Mouse (Mus musculus) neural tube, embryonic 11.5 days (tissue): ENCODE results near the gene Specc1l. TPM values are rescaled to one million over a fixed set of nuclear protein-coding genes. Genes with fewer than 3 reads are reported as not detected.

Experiments used
- ATAC-seq: fragments of 200-750 bp; cut with Nextera tagmentation; 2 replicates; pipeline ENCODE4 v1.8.0; 2017; ENCODE audit warnings: moderate number of reproducible peaks, mild to moderate bottlenecking, moderate TSS enrichment, moderate library complexity; ENCODE audit not compliant: insufficient read depth, low FRiP score, low TSS enrichment
- DNase-seq: peaks from one replicate; pipeline ENCODE4 v3.0.0-alpha.2; 2015; ENCODE audit warnings: low spot score
- H3K27ac ChIP-seq: fragments of 300-500 bp; sonication (generic); 2 replicates; pipeline ENCODE4 v1.5.1; 2014; ENCODE audit warnings: low read depth, mild to moderate bottlenecking, low read length
- H3K27me3 ChIP-seq: fragments of 300-500 bp; sonication (generic); 2 replicates; pipeline ENCODE4 v1.6.1; 2014; ENCODE audit warnings: mild to moderate bottlenecking, low read length, mixed read lengths; ENCODE audit not compliant: control insufficient read depth, insufficient read depth
- H3K36me3 ChIP-seq: fragments of 300-500 bp; sonication (generic); 2 replicates; pipeline ENCODE4 v1.6.1; 2014; ENCODE audit warnings: mild to moderate bottlenecking, low read length, moderate library complexity, mixed read lengths; ENCODE audit not compliant: control insufficient read depth, insufficient read depth
- H3K4me1 ChIP-seq: fragments of 300-500 bp; sonication (generic); 2 replicates; pipeline ENCODE4 v1.6.1; 2014; ENCODE audit warnings: low read length, mixed read lengths; ENCODE audit not compliant: control insufficient read depth, insufficient read depth
- H3K4me2 ChIP-seq: fragments of 300-500 bp; sonication (generic); 2 replicates; pipeline ENCODE4 v1.6.1; 2014; ENCODE audit warnings: low read depth, mild to moderate bottlenecking, moderate library complexity
- H3K4me3 ChIP-seq: fragments of 300-500 bp; sonication (generic); 2 replicates; pipeline ENCODE4 v1.5.1; 2014; ENCODE audit warnings: low read depth, low read length
- H3K9ac ChIP-seq: fragments of 300-500 bp; sonication (generic); 2 replicates; pipeline ENCODE4 v1.6.1; 2014; ENCODE audit warnings: mild to moderate bottlenecking, low read length
- H3K9me3 ChIP-seq: fragments of 300-500 bp; sonication (generic); 2 replicates; pipeline ENCODE4 v1.6.1; 2016; ENCODE audit warnings: low read length; ENCODE audit not compliant: control insufficient read depth
- WGBS: fragments of 180-500 bp; shearing (Covaris S2); extraction: QIAGEN DNeasy Blood & Tissue Kit; methylation state at CpG from one replicate; pipeline ENCODE4 v1.1.7; 2014; 5-methylcytosine and 5-hydroxymethylcytosine counted together
- polyA plus RNA-seq: library from polyadenylated mRNA; unstranded; fragments of >200 nt; fragmentation: Nextera tagmentation; extraction: Ambion mirVana; gene quantifications from 2 replicates; pipeline ENCODE4 v1.2.1, GENCODE M21; 2014

The Specc1l gene
- polyA plus RNA-seq, 1 experiment from 2014 or later: 23.0 TPM

DNA sequence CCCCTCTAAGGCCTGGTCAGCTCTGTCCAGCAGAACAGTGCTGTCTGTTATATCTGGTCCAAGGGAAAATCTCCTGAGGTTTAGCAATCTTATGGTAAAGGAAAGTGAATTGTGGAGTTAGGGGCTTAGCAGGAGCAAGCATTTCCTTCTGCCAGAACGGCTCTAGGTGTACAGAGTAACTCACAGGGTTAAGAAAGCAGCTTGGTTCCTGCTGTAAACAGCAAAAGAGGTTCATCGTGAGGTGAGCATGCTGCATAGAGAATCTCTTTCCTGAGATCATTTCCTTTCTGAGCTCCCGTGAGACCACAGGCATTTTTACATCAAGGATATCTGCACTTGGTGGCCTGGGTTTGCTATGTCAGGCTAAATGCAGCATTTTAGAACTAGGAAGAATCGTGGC, 83.1 kb downstream of the Specc1l start:
- ATAC-seq (no peak), DNase-seq (no peak)
- no peak overlapping the region for H3K27ac ChIP-seq
- no peaks in the 10 kb centered on the region for H3K4me1 ChIP-seq
- H3K4me2 ChIP-seq: no peak overlapping the region
- H3K36me3 ChIP-seq: no peaks in the 10 kb centered on the region
- no peak overlapping the region for H3K4me3 ChIP-seq
- H3K9me3 ChIP-seq: no peaks in the 10 kb centered on the region
- 75% methylated on average over 4 of the region's 4 CpGs for WGBS
- no peak overlapping the region for H3K9ac ChIP-seq
- no peaks in the 10 kb centered on the region for H3K27me3 ChIP-seq

DNA sequence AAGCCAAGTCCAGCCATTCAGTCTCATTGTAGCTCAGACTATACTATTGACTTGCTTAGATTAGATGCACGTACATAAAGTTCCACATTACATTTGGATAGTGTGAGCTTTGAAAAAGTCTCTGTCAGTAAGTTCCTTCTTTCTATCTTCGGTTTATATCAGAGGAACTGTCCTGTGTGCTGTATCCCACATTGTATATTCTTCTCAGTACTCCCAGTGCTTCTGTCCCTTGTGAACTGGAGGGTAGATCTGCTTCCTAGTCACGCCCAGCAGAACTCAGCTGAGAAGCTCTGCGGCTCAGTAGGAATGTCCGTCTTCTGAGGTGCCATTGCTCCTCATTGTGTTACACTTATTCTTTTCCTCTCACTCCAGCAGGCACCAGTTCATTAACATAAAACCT, 86.7 kb downstream of the Specc1l start:
- H3K4me3 ChIP-seq: no peak overlapping the region
- H3K27me3 ChIP-seq: no peaks in the 10 kb centered on the region
- DNase-seq (no peak), ATAC-seq (no peak)
- WGBS: 89% methylated on average over 5 of the region's 5 CpGs
- no peaks in the 10 kb centered on the region for H3K36me3 ChIP-seq
- H3K4me1 ChIP-seq: no peaks in the 10 kb centered on the region
- no peak overlapping the region for H3K9ac ChIP-seq
- H3K4me2 ChIP-seq: no peak overlapping the region
- H3K9me3 ChIP-seq: no peaks in the 10 kb centered on the region
- no peak overlapping the region for H3K27ac ChIP-seq

DNA sequence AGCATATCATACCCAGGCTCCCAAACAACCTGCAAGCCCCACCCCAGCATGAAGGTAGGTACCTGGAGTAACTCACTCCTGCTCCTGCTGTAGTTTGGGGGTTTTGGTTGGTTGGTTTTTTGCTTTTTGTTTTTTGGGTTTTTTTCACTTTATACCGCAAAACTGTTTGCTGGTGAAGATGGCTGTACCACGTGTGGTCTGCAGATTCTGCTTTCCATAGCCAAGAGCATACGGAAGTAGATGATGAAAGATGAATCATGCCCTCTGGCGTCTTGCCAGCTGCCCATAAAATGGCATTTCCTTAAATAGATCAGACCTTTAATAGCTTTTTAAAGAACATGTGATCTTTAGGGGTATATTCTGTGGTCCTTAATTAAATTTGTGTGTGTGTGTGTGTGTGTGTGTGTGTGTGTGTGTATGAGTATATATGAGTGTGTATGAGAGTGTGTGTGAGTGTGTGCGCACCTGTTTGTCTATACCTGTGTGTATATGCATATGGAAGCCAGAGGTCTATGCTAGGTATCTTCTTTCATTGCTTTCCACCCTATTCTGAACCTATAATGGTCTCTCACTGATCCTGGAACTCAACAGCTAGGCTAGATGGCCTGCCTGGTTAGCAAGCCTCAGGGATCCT, 88.0 kb downstream of the Specc1l start:
- H3K27ac ChIP-seq: no peak overlapping the region
- H3K9me3 ChIP-seq: no peaks in the 10 kb centered on the region
- no peak for ATAC-seq
- H3K4me2 ChIP-seq: no peak overlapping the region
- WGBS: 81% methylated on average over 5 of the region's 5 CpGs
- no peaks in the 10 kb centered on the region for H3K27me3 ChIP-seq
- DNase-seq: no peak
- H3K36me3 ChIP-seq: no peaks in the 10 kb centered on the region
- no peaks in the 10 kb centered on the region for H3K4me1 ChIP-seq
- H3K9ac ChIP-seq: no peak overlapping the region
- no peak overlapping the region for H3K4me3 ChIP-seq

GRCm38 (mm10) chr10:75301195-75301806, 89.4 kb downstream of the Specc1l start:
- Histone ChIP-seq H3K9me3 (no peaks in the 10 kb centered on the region), H3K4me2 (no peak overlapping the region), H3K4me3 (no peak overlapping the region), H3K36me3 (no peaks in the 10 kb centered on the region), H3K27me3 (no peaks in the 10 kb centered on the region), H3K9ac (no peak overlapping the region), H3K27ac (no peak overlapping the region), H3K4me1 (no peaks in the 10 kb centered on the region)
- ATAC-seq (no peak), DNase-seq (no peak)
- 92% methylated on average over 12 of the region's 12 CpGs for WGBS

GRCm38 (mm10) chr10:75301937-75302336, 90.1 kb downstream of the Specc1l start:
- H3K9ac ChIP-seq: no peak overlapping the region
- H3K4me3 ChIP-seq: no peak overlapping the region
- H3K27ac ChIP-seq: no peak overlapping the region
- no peaks in the 10 kb centered on the region for H3K36me3 ChIP-seq
- DNase-seq: no peak
- no peaks in the 10 kb centered on the region for H3K9me3 ChIP-seq
- H3K4me2 ChIP-seq: no peak overlapping the region
- no peak for ATAC-seq
- 96% methylated on average over 4 of the region's 4 CpGs for WGBS
- no peaks in the 10 kb centered on the region for H3K27me3 ChIP-seq
- H3K4me1 ChIP-seq: no peaks in the 10 kb centered on the region

DNA sequence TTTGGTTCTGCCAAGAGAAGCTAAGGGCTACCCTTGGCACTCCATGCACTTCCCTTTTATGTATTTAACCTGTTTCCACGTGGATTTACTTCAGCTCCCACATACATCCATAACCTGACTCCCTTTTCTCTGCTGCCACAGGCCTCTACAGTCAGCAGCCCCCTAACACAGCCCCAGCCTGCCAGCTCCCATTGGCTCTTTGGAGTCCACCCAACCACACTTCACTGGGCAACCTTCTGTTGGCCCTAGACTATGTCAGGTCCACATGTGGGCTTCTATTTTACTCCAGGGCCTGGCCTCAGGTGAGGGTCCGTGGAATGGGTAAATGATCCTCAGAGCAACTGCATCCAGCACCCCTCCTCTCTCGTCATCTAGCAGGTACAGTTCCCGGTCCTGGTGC, 90.7 kb downstream of the Specc1l start:
- no peak overlapping the region for H3K4me2 ChIP-seq
- DNase-seq: no peak
- H3K36me3 ChIP-seq: no peaks in the 10 kb centered on the region
- no peaks in the 10 kb centered on the region for H3K4me1 ChIP-seq
- H3K27ac ChIP-seq: no peak overlapping the region
- H3K9ac ChIP-seq: no peak overlapping the region
- no peak overlapping the region for H3K4me3 ChIP-seq
- H3K9me3 ChIP-seq: no peaks in the 10 kb centered on the region
- no peak for ATAC-seq
- H3K27me3 ChIP-seq: no peaks in the 10 kb centered on the region
- 91% methylated on average over 4 of the region's 4 CpGs for WGBS

DNA sequence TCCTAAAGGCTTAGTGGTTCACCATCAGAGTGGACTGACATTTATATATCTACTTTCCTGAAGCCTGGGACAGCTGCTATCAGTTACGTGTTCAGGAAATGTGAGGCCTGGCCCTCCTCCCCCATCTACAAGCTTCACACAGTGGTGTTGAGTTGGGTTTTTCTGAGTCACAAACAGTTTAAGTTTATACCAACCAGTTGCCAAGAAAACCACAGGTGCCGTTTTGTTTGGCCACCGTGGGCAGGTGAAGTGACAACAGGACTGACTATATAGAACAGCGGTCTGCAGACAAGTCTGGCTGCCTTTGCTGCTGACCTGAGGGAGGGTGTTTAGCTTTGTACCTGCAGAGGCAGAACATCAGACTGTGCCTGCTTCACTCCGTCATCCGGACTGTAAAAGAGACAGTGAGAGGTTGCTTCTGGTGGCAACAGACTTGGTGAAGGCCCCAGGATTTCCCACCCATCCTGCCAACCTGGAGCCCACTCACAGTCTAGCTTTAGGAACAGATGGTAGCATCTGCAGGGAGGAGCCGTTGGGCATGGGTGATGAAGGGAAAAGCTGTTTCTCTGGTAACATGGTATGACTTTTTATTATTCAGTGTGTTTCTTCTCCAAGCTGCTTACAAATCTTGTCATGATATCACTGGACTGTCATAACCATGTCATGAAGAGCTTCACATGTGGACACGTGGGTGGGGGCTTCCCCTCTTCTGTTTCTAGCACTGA, 91.6 kb downstream of the Specc1l start:
- Histone ChIP-seq H3K4me2 (no peak overlapping the region), H3K27ac (no peak overlapping the region), H3K9me3 (no peaks in the 10 kb centered on the region), H3K4me1 (no peaks in the 10 kb centered on the region), H3K4me3 (no peak overlapping the region), H3K9ac (no peak overlapping the region), H3K27me3 (no peaks in the 10 kb centered on the region), H3K36me3 (0 out of 2 replicates have a peak, but pooled peaks cover 3% of the 10 kb centered on the region)
- DNase-seq: no peak
- no peak for ATAC-seq
- 90% methylated on average over 8 of the region's 8 CpGs for WGBS

- ATAC-seq: no peak
- Histone ChIP-seq H3K27ac (no peak overlapping the region), H3K4me3 (no peak overlapping the region), H3K4me1 (no peaks in the 10 kb centered on the region), H3K36me3 (0 out of 2 replicates have a peak, but pooled peaks cover 3% of the 10 kb centered on the region), H3K4me2 (no peak overlapping the region), H3K9me3 (no peaks in the 10 kb centered on the region), H3K27me3 (no peaks in the 10 kb centered on the region), H3K9ac (no peak overlapping the region)
- WGBS: 87% methylated on average over 5 of the region's 5 CpGs
- no peak for DNase-seq
Measured at GRCm38 (mm10) chr10:75304049-75304405, 92.2 kb downstream of the Specc1l start.

- H3K4me1 ChIP-seq: no peaks in the 10 kb centered on the region
- DNase-seq (no peak), ATAC-seq (no peak)
- H3K27ac ChIP-seq: no peak overlapping the region
- WGBS: 72% methylated on average over 6 of the region's 6 CpGs
- no peak overlapping the region for H3K4me2 ChIP-seq
- H3K9me3 ChIP-seq: no peaks in the 10 kb centered on the region
- H3K9ac ChIP-seq: no peak overlapping the region
- no peak overlapping the region for H3K4me3 ChIP-seq
- peaks cover 5% of the 10 kb centered on the region for H3K36me3 ChIP-seq
- H3K27me3 ChIP-seq: no peaks in the 10 kb centered on the region
Measured at GRCm38 (mm10) chr10:75304413-75304812, 92.5 kb downstream of the Specc1l start.
